Mouse (Mus musculus) layer of hippocampus, adult 8-10 months (tissue): ENCODE results near the gene Ascc3. TPM values are rescaled to one million over a fixed set of nuclear protein-coding genes. Genes with fewer than 3 reads are reported as not detected.

Source experiments
- DNase-seq, 2 experiments: peaks; one replicate each; pipeline ENCODE4 v3.0.0; 2022; ENCODE audit warnings: low spot score in 2 of 2
- total RNA-seq, 4 experiments: library from RNA; stranded (reverse); gene quantifications; 2 replicates each; pipeline ENCODE4 v1.2.4; 2022

The Ascc3 gene
- 10 to 100 TPM; 25.3 to 29.3 (median 28.2) TPM for total RNA-seq

DNA sequence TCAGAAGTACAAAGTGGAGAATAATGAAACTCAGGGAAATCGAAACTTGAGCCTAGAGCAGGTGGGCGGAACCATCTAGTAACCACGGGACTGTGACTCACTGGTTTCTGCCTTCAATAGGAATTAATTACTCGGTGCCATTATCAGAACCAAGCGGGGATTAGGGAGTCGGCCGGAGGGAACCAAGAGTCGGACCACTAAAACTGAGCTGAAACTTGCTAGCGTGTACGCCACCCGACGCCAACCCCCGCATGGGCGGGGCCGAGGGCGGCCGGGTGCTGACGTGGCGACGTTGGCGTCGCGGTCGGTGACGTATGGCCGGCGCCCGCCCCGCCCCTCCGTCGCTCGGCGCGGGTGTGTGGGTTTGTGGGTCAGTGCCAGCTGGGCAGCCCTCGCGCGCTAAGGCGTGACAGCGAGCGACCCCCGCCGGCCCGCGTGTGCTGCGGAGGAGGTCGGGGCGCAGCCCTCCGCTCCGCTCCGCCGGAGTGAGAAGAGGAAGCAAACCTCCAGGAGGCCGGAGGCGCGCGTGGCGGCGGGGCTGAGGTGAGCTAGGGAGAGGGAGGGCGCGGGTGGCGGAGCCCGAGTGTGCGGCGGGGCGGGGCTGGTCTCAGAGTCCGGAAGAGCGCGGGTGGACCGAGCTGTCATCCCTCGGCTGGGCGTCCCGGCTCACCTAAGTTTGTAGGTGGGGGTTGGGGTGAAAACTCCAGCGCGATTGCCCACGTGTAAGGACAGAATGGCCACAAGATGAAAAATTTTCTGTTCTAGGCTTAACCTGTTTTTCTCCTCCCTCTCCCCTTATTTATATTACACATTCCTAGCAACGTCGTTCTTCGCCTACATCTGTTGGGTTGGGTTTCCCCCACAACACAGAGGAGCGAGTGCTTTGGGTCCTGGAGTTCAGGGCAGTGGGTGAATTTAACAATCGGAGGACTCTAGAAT, at the start of gene Ascc3:
TSS of gene Ascc3 (plus strand) at position 315 of the 939 bp plus-strand sequence.
- DNase-seq: peak; percentile 86 to 90

DNA sequence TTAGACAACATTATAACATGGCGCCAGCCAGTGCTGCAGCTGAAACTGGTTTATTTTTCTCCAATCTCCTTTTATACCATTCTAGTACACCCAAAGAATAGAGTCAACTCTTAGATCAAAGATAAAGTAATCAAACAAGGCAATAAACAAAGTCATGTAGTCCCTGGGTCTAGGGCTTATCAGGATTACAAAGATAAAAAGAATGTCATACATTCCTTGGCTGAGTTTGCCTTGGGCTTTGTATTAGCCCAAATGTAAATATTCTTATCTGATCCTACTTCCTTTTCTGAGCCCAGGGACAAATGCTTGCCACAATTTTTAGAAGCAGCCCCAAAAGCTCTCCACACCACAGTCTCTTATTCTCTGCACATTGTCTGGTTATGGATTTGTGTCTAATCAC, 7.7 kb upstream of the Ascc3 start:
- DNase-seq: no peak

DNA sequence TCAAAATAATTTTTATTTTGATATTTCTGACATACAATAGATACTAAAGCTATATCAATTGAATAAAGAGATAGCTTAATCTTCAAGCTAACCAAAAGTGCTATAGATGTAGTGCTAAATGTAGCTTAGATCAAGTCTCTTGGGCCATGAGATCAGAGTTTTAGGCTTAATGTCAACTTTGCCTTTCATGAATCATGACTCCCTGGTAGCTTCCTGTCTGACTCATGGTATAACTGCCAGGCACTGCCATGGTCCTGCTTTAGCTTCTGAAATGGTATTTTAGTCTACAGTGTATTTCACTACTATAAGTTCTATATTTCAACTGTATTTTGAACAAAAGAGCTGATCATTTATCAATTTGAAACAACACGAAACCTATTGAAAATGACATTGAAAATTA, 5.9 kb upstream of the Ascc3 start:
- no peak for DNase-seq

DNA sequence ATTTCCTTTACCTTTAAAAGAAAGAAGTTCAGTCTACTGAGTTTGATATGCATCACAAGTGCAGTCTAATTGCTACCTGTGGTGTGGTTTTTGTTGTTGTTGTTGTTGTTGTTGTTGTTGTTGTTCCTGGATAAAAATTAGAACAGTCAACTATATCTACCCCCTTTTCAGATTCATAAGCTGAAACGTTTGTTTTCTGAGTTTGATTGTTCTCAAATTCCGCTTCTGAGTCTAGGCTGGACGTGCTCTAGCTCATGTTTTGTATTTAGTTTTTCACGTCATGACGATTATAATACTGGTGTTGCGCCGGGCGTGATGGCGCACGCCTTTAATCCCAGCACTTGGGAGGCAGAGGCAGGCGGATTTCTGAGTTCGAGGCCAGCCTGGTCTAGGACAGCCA, 902 bp downstream of the Ascc3 start:
- DNase-seq: no peak

DNA sequence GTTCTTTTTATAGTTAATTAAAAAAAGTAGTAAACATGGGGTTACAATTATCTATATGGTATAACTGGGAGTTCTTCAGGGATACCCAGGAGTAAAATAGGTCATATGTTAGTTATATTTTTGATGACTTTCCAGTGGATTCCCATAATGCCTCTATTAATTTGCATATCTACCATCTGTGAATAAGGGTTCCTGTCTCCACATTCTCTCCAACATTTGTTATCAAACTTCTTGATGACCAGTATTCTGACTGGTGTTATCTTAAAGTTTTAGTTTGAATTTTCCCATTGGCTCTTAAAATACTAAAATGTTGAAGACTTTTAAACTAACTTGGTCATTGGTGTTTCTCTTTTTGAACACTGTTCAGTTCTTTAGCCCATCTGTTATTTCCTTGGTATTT, 2.9 kb downstream of the Ascc3 start:
- no peak for DNase-seq

DNA sequence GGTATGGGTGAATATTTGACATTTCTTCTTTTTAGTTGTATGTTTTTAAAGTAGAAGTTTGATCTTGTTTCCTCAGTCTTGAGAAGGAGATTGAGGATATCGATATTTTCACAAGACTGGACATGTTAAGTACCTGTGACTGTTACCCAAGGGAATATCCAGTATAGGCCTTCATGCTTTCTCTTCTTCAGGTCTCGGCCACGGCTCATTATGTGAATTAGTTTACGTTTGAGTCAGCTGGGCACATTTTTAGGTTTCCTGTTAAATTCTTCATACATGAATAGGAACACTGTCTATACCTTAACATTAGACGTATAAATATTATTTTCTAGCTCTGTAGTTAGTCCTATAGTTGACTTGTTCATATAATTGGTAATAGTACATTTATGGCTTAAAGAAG, 12.4 kb downstream of the Ascc3 start:
- DNase-seq: no peak

DNA sequence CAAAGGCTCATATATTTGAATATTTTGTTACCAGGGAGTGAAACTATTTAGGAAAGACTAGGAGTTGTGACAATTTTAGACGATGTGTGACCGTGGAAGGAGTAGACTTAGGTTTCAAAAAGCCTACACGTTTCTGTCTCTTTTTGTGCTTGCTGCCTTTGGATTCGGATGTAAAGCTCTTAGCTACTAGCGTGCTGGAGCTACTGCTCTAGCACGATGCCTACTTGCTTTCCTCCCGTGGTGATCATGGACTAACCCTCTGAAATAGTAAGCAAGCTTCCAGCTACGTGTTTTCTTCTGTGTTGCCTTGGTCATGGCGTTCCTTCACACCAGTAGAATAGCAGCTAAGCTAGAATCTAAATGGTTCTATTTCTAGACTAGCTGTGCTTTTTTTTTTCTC, 21.4 kb downstream of the Ascc3 start:
- DNase-seq: no peak

DNA sequence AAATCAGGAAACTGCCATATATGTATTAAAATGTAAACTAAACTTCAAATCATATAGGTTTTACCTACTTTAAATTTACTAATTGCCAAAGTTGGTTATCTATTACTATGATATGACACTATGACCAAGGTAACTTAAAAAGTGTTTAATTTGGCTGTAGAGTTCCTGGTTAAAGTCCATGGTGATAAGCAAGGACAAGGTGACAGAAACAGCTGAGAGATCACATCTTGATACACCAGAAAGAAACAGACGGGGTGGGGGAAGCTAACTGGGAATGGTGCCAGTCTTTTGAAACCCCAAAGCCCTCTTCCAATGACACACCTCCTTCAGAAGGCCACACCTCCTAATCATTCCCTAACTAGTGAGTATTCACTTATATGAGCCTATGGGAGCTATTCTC, 33.4 kb downstream of the Ascc3 start:
- DNase-seq: no peak

DNA sequence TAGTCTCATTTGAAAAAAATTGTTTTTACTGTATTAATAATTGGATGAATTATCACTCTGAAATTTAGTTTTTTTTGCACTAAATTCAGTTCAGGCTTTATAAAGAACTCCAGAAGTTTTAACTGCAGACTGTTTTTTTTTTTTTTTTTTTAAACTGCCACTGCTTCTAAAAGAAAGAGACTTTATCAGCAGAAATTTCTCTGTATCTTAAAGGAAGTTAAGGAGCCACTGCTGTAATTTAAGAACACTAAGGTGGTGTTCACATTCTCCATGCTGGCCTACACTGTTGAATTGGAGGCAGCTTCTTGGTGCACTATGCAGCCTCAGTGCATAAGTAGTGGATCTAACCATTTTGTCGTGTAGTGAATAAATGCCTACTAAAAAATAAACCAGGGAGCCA, 47.1 kb downstream of the Ascc3 start:
- DNase-seq: no peak

DNA sequence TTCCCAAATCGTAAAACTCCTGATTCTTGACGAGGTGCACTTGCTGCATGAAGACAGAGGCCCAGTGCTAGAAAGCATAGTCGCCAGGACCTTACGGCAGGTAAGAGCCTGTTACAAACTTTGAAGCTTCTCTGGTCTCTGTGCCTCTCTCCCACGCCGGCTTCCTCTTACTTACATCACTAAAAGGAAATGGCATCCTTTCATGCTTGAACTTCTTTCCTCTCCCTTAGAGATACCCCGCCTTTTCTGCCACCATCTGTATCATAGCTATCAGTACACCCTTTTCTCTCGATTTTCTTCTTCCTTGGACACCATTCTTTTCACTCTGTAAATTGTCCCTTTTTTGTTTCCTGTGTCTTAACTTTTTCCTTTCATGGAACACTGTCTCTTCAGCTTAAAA, 58.1 kb downstream of the Ascc3 start:
- no peak for DNase-seq

DNA sequence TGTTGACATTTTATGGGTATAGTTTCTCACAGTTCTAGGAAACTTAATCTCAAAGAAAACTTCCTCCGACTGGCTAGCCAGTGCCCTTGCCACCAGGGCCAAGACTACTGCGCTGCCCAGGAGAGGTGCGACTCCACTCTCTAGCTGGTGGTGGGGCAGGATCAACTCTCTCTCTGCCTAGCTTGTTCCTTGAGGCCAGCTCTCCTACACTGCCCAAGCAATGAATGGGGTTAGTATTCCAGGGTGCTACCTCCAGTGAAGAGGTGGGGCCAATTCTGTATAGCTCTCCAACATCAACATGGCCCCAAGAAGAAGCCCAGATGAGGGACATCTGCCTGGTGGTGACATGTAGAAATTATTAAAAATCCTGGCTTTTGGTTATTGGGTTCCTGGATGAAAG, 61.1 kb downstream of the Ascc3 start:
- no peak for DNase-seq

DNA sequence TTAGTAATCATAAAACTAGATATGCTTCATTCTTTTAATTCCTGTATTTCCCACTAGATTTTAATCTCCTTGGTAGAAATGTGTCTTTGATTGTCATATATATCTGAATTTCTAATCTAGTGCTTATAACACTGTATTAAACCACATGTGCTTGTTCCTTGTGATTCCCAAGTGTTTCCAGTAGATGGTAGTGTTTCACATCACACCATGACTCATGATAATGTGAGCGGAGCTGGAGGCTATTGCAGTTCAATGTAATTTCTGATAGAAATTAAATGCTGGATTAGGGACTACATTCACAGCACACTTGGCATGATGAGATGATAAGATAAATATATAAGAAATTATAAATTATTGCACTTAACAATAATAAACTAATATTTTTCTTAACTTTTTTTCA, 64.9 kb downstream of the Ascc3 start:
- DNase-seq: no peak

DNA sequence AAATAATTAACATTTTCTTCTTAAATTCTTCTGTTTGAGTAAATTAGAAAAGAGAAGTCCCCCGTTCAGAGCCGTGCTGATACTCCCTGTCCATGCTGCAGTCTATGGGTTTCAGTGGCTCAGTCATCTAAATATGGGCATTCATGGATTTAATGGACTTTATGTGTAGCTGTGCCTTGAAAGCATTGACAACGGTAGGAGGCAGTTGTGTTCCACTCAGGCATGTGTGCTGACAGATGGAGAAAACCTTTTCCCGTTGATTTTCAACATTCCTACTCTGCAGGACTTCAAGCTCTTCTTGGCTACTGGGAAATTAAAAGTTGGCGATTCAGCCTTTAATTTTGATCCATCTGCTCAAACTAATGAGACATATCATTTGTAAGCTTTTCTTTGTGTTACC, 79.0 kb downstream of the Ascc3 start:
- DNase-seq: peak in 1 of 2 experiments; percentile 15

DNA sequence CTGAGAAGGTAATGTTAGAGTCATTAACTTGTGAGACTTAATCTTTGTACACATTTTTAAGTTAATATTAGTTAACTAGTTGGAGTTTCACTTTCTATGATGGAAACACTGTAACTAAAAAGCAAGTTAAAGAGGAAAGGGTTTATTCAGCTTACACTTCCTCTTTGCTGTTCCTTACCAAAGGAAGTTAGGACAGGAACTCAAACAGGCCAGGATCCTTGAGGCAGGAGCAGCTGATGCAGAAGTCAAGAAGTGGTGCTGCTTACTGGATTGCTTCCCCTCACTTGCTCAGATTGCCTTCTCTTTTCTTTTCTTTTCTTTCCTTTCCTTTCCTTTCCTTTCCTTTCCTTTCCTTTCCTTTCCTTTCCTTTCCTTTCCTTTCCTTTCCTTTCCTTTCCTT, 97.9 kb downstream of the Ascc3 start:
- no peak for DNase-seq

DNA sequence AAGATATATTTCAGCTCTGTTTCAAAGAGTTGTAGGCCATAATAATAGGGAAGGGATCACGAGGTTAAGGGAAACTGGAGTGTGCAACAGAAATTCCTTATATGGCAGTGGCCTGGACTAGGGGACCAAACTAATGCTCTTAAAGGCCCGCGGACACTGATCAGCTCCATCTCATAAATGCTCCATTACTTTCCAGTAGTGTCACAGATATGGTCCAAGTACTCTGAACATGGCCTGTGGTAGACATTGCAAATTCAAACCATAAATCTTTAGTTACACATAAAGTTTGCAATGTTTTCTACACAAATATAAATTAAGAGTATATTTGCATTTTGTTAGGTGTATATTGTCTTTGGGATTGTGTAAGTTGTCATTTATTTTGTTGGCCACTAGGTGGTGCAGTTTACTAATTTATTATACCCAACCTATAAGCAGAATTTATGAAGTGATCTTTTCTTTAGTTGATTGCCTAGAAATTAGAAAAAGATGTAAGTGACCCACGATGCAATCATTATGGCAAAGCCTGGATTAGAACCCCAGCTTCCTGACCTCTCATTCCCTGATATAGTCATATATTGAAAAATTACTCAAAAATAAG, 106.5 kb downstream of the Ascc3 start:
- DNase-seq: no peak

DNA sequence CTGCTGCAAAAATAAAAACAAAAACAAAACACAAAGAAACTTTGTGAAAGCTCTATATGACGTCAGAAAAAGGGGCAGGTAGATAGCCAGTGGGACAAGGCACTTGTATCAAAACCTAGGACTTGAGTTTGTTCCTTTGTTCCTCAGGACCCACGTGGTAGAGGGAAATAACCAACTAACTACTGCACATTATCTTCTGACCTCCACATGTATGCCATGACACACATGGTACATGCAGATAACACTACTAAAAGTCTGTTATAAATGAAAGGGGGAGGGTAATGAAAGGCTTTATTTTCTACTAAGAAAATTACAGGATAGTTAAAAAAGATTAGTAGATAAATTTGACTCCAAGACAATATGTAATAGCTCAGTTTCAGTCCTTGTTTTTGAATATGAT, 109.3 kb downstream of the Ascc3 start:
- no peak for DNase-seq

DNA sequence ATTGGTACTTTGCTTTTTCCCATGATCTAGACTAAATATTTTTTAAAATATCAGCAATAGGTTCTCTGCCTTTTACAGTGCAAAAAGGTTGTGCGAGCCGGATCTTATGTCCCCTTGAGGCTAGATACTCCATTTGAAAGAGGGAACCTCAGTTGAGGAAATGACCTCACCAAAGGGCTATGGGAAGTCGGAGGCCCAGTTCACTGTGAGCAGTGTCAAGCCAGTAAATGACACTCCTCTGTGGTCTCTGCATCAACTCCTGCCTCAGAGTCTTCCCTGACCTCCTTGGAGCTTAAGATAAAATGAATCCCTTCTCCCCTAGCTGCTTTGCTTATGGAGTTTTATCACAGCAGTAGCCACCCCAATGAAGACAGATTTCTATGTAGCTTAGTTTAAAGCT, 109.9 kb downstream of the Ascc3 start:
- DNase-seq: no peak

DNA sequence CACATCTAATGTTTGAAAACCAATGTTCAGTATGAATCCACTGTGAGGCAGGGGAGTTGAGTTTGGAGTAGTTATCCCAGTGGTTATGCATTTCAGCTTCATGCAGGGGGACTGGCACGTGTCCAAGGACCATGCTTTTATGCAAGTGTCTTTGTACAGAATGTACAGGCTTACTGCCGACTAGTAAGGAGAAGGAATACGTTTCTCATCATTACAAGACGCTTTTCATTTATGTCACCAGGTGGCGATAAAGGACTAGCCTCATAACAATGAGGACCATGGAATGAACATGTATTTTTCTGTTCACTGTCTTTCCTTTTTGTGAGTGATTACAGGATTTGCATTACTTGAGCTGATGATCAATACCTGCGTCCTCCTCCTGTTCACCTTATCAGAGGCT, 111.7 kb downstream of the Ascc3 start:
- DNase-seq: peak; percentile 10 to 29

DNA sequence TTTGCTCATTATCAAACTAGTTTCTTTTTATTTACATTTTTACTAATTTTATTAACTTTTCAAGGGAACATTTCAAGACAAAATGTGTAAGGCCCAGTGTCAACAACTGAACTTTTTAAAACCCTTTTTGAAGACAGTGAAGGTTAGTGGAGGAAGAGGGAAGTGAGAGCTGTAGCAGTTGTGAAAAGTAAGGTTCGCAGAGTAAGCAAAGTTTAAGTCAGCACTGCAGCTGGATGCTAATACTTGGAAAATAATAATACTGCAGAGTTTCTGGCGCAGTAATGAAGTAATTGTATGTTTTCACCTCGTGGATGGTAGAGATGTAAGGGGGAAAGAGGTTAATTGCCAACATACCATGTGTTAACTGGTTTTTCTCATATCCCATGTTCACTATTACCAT, 112.4 kb downstream of the Ascc3 start:
- no peak for DNase-seq

DNA sequence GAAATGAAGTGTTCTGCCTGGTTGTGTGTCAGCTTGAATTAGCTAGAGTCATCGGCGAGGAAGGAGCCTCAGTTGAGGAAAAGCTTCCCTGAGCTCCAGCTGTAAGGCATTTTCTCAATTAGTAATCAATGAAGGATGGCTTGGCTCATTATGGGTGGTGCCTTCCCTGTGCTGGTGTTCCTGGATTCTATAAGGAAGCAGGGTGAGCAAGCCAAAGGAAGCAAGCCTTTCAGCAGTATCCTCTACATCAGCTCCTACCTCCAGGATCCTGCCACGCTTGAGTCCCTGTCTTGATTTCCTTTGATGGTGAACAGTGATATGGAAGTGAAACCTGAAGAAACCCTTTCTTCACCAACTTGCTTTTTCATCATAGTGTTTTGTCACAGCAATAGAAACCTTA, 118.8 kb downstream of the Ascc3 start:
- no peak for DNase-seq

DNA sequence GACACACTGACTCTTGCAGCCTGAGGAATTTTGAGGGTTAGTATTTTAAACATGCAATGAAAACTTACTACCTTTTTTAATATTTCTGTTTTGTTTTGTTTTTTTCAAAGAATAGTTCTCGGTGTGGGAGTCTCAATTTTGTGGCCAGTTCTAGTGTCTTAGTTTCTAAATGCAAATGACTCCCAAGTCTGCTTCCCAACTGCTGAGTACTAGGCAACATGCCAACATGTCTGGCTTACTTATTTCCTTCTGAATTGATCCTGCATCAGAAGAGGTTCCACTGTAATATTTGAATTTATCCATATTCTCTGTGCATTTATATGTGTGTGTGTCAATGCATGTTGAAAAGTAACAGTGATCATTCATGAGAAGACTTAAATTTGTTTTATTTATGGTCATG, 119.3 kb downstream of the Ascc3 start:
- DNase-seq: no peak

DNA sequence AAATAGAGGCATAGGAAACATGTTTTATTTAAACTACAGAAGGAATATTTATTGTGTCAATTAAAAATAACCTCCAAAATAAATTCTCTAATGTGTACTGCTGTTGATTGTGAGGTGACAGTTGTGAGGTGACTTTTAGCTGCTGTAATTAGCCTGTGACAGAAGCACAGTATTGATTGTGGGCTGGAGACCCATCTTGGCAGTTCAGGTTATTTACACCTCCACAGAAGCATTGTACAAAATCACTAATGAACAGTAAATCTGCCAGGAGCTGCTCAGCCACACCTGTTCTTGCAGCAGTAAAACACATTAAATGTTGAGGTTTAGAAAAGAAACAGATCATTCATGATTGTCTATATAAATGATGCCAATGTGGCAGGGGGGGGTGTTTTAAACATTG, 141.0 kb downstream of the Ascc3 start:
- no peak for DNase-seq

DNA sequence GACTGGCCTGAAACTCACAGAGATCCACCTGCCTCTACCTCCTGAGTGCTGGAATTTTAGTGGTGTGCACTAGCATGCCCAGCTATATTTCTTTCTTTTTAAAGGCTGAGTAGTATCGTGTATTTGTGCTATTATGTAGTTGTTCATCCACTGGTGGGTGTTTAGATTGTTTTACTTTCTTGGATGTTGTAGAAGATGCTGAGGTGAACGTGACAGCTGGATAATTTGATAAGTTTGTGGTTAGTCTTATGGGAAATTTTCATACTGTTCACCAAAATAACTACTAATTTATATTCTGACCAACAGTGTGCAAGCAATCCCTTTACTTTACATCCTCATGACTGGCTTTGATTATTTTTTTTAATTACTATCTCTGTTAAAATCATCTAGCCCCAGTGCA, 169.6 kb downstream of the Ascc3 start:
- DNase-seq: no peak
